Mouse (Mus musculus): Measurements from ENCODE around the gene Hoxd9.

The Hoxd9 gene

DNA sequence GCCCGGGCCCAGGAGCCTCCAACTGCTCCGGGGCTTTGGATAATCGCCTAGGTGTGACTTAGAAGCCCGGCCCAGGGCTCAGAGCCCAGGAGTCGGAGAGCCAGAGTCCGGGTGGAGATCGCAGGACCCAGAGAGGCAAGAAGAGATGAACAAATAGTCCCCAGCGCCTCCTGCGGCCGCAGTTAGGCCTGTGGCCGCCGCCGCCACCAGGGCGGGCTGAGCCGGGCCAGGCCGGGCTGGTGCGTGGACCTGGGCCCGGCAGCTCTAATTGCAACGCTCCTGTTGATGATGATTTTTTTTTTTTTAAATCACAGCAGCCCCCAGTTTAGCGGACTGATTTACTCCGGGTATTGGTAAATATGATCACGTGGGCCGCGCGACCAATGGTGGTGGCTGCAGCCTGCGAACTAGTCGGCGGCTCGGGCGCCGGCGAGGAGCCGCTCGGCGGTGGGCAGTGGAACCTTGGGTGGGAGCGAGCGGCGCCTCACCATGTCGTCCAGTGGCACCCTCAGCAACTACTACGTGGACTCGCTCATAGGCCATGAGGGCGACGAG, at the start of gene Hoxd9:
Gene Hoxd9, plus strand, starts transcription at position 161 of the 555 bp plus-strand sequence.
- DNase-seq, result no peak

DNA sequence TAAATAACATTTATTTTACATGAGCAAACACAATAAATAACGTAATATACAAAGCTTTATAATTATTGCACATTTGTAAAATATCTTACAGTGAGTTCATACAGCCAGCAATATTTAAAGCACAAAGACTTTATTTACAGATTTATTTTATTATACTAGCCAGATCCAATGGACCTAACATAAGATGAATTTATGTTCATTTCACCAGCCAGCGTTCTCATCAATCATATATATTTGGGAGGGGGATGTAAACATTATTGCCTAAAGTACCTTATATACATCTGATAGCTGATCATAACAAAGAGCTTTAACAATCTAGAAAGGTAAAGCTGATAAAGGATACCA, 44.6 kb upstream of the Hoxd9 start:
- DNase-seq, result no peak

DNA sequence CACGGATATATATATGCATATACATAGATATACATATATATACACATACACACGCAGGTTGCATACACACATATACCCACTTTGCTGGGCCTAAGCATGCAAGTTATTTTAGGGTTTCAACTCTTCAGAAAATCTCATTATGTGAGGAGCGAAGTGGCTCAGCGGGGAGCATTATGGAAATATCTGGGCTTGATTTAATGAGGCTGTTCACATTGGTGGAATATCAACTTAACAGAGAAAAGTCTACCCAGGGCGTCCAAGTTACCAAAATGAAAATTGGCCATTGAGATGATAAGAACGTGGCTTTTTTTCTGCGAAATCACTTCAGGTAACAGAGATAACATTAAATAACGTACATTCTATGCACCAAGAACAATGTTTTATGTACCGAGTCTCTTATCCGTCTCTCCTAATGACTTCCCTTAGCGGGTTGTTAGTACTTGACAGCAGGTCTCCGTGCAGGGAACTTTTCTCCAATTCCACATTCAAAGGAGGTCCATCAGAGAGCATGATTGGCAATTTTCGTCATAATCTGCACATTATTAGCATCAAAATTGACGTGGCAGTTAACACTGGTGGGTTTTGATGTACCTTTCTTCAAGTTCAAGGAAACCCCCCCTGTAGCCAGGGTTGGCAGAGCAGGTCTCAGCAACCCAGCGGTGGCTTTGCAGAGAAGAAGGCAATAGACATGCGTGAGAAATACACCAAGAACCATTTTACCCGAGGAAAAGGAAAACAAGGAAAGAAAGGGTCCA, 43.6 kb upstream of the Hoxd9 start:
- no peak for DNase-seq

DNA sequence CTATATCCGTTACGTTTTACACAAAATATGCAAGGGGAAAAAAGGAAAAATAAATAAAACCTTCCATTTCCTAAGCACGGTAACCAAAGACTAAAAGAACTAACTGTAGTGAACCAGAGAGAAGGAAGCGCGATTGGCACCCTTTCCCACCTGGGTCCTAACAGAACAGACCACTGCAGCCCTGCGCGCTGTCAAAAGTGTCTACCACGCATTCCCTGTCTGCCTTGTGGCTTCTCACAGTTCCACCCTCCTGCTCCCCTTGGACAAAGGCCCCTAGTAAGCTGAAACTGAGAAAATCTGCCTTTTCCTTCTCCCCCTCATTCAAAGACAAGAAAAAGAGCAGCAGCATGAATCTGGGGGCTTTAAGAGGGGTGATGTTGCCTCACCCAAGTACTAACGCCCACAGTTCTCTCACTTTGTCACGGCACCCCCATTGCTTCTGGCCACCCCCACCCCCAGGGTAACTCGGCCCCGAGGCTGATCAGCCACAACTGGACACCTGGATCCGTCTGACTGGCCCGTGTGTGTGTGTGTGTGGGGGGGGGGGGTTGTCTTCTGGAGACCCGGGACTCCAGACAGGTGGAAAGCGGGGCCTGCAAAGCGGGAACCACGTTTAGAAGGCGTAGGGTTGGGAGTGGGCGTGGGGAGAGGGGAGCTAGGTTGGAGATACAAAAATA, 42.6 kb upstream of the Hoxd9 start:
- DNase-seq, result no peak

DNA sequence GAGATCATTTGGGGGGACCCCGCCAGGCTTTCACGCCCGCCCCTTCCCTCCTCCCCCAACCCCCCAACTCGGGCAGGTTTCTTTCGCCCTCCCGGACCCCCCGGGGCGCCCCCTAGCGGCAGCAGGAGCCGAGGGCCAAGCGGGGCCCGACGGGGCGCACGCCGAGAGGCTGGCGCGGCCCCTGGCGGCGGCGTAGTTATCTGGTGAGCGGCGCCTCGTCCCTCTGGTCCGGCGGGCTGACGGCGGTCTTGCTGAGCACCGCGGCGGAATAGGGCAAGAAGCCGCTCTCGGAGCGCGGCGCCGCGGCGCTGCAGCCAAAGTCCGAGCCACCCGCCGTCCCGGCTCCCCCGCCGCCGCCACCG, 42.1 kb upstream of the Hoxd9 start:
- DNase-seq, result peak in 1 of 2 experiments; percentile 32

DNA sequence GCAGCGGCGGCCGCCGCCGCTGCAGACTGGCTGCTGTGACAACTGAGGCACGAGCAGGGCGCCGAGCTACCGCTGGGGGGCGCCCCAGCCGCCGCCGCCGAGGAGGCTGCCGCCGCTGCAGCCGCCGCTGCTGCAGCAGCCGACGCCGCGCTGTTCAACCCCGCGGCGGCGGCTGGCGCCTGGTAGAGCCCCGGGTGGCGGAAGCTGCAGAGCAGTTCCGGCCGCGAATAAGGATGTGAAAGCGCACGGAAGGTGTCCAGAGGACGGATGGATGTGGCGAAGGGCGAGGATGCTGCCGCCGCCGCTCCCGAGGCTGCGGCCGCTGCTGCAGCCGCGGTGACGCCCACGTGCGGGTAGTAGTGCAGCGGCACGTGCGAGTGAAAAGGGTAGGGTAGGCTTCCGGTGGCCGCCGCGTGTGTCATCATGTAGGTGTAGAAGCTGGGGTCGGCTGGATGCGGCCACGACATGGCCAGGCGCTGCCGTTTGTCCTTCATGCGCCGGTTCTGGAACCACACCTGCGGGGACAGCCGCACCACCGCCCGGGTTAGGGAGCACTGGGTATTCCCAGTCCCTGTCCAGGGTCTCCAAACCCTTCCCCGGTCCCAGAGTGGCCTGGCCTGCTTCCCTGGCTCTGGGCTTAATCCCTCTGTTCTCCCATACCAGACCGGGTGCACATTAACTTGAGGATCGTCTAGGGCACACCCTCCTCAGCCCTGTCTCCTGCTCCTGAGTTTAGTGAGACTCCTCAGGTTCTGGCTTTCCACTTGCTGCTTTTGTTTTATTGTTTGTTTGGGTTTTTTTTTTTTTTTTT, 41.5 kb upstream of the Hoxd9 start:
- peak in 1 of 2 experiments; percentile 17 for DNase-seq

DNA sequence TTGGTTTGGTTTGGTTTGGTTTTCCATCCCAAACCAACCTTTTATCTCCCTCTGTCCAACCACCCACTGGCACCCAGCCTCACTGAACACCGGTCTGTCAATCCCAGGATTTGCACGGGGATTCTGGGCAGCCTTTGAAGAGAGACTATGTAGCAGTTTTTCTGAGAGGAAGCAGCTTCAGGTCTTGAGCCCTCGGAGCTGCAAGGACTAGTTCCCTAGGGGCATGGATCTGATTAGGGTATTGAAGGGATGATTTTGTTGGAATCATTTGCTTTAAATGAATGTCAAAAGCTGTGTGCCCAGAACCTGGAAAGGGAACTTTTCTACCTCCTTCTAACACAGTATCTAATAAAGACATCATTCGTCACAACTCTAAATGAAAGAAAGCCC, 40.9 kb upstream of the Hoxd9 start:
- no peak for DNase-seq

DNA sequence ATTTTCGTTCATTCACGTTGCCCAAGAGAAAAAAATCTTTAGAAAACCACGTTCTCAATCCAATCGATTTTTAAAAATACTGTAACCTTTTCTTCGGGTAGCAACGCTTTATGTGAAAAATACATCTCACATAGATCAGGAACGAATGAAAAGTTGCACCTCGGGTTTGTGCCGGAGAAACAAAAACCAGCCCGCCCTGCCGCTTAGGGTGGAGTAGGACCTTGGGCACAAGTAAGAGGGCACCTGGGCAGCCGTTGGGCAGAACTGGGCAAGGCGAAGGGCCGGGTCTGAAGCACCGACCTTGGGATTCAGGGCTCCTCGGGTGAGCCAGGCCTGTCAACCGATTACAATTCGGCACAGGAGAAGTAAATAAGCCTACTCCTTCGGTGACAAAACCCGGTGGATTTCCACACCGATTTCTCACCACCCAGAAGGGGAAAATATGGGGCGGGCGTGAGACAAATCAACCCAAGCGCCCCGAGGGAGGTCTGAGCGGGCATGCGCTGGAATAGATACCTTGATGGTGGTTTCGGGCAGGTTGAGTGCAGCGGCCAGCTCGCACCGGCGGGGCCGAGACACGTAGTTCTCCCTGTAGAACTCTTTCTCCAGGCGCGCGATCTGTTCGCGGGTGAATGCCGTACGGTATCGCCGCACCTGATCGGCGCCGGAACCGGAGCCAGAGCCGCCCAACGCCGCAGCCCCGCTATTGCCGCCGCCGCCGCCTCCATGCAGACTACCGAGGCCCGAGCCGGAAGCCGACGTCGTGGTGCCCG, 40.1 kb upstream of the Hoxd9 start:
- peak in 1 of 2 experiments; percentile 23 for DNase-seq

DNA sequence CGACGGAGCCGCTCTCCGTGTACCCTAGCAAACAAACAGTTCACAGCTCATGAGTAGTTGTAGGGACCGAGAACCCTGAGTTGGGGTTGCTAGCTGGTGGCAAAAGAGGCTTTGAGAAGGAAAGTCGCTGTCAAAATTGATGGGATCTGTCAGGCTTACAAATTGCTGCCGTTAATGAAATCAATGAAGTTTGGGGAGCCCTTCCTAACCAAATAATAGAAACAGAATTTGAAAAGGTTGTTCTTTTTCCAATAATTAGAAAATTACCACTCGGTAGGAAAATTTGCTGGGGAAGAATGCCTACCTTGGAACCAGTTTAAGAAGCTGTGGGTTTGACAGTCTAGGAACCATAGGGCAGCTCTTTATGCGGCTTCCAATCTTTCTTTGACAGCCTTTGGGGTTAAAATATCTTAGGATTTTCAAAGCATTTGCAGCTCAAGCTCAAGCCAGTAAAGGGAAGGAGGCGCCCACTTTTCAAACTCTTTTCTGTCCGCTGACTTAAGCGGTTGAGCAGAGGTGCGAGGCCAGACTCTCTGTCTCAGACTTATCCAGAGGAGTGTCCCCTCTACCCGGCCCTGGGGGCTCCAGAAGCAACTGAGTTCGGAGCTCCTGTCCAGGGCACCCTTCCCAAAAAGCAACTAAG, 39.4 kb upstream of the Hoxd9 start:
- no peak for DNase-seq

DNA sequence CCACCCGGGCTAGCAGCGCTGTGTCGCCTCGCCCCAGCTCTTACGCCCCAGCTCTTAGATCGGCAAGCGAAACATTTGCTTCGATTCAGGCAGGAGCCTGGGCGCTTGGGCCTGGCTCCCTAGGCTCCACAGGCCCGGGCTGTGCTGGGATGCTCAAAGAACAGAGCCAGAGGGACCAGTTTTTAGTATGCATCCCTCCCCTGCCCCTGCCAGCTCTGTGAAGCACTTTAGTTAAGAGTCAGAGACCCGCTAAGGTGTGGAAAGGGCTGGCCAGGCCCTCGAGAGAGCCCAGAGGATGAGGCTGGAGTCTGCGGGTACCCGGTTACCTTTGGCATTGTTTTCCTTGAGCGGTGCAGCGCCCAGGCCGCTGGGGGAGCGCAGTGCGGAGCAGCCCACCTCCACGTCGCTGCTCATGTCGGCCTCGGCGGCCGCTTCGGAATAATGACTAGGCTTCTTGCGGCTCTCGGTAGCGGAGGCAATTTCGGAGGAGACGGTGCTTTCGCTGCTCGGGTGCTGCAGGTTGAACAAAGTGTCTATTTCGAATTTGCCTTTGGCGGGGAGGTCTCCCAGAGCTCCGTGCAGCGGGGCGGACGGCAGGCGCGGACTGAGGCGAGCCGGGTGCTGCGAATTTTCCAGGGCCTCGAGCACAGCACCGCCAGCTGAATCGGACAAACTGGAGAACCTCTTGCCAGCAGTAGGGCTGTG, 38.7 kb upstream of the Hoxd9 start:
- DNase-seq, result no peak

DNA sequence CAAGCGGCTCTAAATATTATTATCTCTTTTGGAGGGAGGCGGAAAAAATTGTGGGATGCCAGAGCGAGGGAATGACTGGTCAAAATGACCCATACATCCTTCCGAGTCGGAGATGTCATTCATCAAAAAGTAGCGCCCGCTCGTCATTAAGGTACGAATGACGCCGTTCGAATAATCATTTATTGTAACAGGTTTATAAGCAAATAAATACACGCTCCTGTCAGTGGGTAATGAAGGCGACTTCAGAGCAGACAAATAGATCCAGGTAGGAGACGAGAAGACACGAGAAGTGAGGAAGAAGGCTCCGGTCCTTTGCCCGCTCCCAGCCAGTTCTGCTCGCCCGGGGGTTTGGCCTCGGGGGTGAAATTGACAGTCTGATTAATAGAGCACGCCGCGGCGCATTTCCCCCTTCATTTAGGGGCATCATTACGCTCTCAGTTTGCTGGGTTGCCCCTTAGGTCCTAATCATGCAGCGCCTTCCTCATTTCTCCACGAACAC, 38.0 kb upstream of the Hoxd9 start, which contains the start of gene Evx2:
Gene Evx2, minus strand, starts transcription at position 51 of the 499 bp plus-strand sequence.
- no peak for DNase-seq

DNA sequence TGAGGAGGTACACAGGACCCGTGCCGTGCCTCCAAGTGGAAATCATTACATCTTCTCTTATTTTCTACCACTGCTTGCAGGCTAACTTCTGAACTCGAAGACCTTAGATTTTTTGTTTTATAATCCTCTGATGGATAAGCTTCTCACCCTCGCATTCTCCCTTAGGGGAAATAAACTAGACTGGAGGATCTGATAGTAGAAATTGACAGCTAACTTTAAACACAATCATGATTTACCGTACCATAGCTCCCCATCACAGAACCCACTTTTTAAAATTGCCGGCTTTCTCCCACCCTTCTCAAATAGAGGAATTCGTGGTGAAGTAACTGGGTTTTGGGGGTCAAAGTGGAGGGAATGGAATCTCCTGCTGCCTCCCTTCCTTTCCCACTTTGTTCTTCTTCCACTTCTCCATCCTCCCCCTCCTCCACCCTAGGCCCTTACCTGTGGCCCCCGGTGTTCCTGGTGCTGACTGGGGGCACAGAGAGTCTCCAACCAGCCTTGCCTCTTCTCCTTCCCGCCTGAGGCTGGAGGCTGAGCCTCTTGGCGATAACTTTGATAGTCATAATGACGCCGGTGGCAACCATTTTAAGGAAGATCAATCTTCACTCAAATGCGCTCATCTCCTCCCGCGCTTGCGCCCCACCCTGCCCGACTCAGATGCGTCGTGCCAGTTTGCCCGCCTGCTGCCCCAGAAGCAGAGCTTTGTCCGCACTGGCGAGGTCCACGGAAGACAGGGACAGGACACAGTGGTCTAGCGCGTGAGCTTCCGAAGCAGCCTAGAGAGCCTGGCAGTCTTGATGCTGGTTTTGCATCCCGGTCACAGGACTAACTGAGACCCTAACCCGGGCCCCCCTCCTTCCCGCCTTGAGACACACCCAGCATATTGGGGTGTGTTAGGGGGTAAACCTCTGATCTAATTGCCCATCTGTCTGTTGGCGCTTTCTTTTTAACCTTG, 36.8 kb upstream of the Hoxd9 start:
- DNase-seq, result no peak

DNA sequence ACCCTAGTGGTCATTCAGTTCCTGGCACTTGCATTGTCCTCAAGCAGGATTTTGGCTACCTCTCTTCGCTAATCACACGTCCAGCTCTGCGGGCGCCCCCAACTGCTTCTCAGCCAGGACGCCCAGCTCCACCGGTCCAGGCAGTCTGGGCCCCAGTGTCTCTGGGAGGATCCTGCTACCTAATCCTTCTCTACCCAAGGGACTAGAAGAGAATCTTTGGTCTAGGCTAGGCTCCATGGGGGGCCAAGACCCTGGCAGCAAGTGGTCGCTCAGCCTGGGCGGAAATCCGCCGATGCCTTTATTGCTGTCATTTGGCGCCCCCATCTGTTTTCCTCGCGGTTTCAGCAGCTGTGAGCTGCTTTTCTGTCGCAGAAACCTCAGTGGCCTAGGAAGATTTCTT, 35.8 kb upstream of the Hoxd9 start:
- DNase-seq, result peak in 1 of 2 experiments; percentile 12

DNA sequence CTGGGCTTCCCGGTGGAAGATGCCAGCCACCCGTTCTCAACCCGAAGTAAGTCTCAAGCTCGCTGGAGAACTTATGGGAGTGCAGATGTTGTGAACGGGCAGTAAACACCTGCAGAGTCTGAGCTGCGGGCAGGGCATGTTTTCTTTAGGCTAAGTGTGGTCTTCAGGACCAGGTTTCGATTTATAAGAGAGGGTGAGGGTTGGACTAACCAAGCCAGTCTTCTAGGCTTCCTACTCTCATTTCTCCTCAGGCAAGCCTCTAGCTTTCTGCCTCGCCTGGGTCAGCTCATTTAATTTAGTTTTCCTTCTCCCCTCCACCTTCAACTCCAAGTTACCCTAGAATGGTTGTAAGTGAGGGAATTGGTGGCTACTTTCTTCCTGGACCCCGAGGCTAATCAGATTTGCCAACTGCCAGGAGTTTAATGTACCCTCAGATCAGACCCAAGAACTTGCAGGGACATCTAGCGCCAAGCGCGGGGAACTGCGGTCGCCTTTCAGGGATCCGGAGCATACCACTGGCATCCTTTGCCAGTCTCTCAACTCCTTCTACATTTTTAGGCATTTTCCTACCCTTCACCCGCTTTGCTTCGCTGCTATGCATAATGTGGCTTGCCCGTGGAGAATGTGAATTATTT, 34.1 kb upstream of the Hoxd9 start:
- no peak for DNase-seq

DNA sequence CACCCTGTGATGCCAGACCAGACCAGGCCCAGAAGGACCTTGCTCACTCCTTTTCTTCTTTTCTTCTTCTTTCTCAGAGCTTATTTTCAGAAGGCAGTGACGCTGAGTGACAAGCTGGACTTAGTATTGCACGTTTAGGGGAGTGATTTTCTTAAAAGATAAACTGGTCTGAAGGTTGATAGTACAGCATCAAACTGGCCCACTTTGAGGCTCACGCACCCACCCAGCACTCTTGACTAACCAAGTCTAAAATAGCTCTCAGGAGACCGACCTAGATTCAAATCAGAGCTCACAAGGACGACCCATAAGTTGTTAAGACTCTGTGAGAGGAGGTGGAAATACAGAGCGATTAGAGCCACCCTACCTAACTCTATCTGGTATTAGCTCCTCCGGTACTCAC, 31.1 kb upstream of the Hoxd9 start:
- DNase-seq, result no peak

DNA sequence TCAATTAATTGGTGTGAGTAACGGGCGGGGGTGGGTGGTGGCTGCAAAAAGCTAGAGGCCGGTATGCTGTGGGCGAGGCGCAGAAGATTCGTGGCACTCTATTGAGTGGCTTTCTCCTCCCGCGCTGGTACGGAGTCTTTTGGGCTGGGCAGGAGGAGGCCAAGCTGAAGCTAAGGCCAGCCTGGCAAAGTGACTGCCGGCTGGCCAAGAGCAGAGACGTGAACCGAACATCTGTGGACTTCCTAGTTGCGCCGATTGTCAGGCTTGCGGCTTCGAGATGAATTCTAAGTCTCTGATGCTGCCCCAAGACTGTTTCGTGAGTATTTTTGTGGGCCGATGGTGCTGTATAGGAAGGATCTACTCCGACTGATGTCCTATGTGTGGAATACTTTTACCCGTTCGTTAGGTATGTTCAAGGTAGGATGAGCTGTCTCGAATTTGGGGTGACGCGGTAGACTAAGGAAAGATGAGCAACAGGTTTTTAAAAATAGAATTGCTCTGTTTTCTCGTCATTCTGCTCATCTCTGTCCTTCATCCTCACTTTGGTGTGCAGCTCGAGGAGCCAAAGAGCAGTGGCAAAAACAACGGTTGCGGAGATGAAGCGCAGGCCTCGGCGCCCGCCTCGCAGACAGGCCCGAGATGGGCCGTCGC, 30.2 kb upstream of the Hoxd9 start:
- no peak for DNase-seq

DNA sequence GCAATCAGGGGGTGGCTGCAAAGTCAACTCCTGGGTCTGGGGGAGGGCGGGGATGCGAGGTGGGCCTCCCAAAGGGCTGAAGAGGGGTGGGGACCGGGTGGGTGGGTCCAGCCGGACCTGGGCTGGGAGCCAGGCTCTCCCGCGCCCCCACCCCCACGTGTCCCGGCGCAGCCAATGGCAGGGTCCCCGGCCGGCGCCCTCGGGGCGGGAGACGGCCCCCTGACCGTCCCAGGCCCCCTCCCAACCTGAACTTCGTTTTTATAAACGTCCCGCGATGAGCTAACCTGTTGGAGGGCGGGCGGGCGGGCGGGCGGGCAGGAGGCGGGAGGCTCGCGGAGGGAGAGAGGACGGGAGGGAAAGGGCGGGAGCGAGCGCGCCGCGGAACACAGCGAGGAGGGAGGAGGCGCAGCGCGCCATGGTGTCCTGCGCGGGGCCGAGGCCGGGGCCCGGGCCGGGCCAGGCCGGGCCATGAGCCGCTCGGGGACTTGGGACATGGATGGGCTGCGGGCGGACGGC, 29.6 kb upstream of the Hoxd9 start, which contains the start of gene Hoxd13:
Gene Hoxd13, plus strand, starts transcription at position 469 of the 516 bp plus-strand sequence.
- DNase-seq, result no peak

DNA sequence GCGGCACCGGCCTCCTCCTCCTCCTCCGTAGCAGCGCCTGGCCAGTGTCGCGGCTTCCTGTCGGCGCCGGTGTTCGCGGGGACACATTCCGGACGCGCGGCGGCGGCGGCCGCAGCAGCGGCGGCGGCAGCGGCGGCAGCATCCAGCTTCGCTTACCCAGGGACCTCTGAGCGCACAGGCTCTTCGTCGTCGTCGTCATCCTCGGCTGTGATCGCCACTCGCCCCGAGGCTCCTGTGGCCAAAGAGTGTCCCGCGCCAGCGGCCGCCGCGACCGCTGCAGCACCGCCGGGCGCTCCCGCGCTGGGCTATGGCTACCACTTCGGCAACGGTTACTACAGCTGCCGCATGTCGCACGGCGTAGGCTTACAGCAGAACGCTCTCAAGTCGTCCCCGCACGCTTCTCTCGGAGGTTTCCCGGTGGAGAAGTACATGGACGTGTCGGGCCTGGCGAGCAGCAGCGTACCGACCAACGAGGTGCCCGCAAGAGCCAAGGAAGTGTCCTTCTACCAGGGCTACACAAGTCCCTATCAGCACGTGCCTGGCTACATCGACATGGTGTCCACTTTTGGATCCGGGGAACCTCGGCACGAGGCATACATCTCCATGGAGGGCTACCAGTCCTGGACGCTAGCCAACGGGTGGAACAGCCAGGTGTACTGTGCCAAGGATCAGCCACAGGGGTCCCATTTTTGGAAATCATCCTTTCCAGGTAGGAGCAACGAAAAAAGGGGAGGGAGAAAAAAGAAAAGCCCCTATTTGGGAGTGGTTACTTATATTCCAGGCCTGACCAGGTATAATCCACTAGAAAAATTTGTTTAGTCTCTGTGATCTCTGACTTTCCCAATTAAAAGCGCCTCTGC, 28.9 kb upstream of the Hoxd9 start:
- DNase-seq, result no peak

All from thymus, postnatal 36 days (tissue).